Mouse (Mus musculus): ENCODE results near the gene Sdk2. TPM values are rescaled to one million over a fixed set of nuclear protein-coding genes. Genes with fewer than 3 reads are reported as not detected.

Sdk2 gene
- polyA plus RNA-seq, 1 experiment = 3.0 TPM

GRCm38 (mm10) chr11:113843920-113844319 is 222.9 kb downstream of the Sdk2 start:
- H3K4me1 ChIP-seq (ENCODE audit: control insufficient read depth, insufficient read depth, insufficient read length) = no peaks in the 10 kb centered on the region
- no peak overlapping the region for H3K27ac ChIP-seq (ENCODE audit: insufficient read depth, low read length)
- TF ChIP-seq CTCF (IDR thresholded peaks at IDR 0.05; ENCODE audit: extremely low read depth, insufficient read depth, insufficient read length, insufficient replicate concordance) = no peak
- TF ChIP-seq POLR2A (IDR thresholded peaks at IDR 0.05; ENCODE audit: low read depth, low read length) = no peak
- no peak for DNase-seq (ENCODE audit: low read depth in 1 of 2, low spot score in 2 of 2)
- WGBS = 81% methylated on average over 6 of the region's 6 CpGs
- no peaks in the 10 kb centered on the region for H3K27me3 ChIP-seq (ENCODE audit: control insufficient read depth, insufficient read depth, low read length)
- H3K4me3 ChIP-seq (ENCODE audit: extremely low read depth, insufficient read depth, insufficient read length) = no peak overlapping the region
- H3K36me3 ChIP-seq (ENCODE audit: control insufficient read depth, insufficient read depth, low read length) = no peaks in the 10 kb centered on the region

- no peak overlapping the region for H3K27ac ChIP-seq (ENCODE audit: insufficient read depth, low read length)
- DNase-seq (ENCODE audit: low read depth in 1 of 2, low spot score in 2 of 2) = no peak
- H3K4me3 ChIP-seq (ENCODE audit: extremely low read depth, insufficient read depth, insufficient read length) = no peak overlapping the region
- TF ChIP-seq POLR2A (IDR thresholded peaks at IDR 0.05; ENCODE audit: low read depth, low read length) (no peak), CTCF (IDR thresholded peaks at IDR 0.05; ENCODE audit: extremely low read depth, insufficient read depth, insufficient read length, insufficient replicate concordance) (no peak)
- no peaks in the 10 kb centered on the region for H3K4me1 ChIP-seq (ENCODE audit: control insufficient read depth, insufficient read depth, insufficient read length)
- H3K36me3 ChIP-seq (ENCODE audit: control insufficient read depth, insufficient read depth, low read length) = no peaks in the 10 kb centered on the region
- no peaks in the 10 kb centered on the region for H3K27me3 ChIP-seq (ENCODE audit: control insufficient read depth, insufficient read depth, low read length)
- 94% methylated on average over 11 of the region's 11 CpGs for WGBS
These were observed 224.0 kb downstream of the Sdk2 start for GRCm38 (mm10) chr11:113842879-113843278.

- no peak for DNase-seq (ENCODE audit: low read depth in 1 of 2, low spot score in 2 of 2)
- Histone ChIP-seq H3K36me3 (ENCODE audit: control insufficient read depth, insufficient read depth, low read length) (no peaks in the 10 kb centered on the region), H3K27me3 (ENCODE audit: control insufficient read depth, insufficient read depth, low read length) (no peaks in the 10 kb centered on the region), H3K4me1 (ENCODE audit: control insufficient read depth, insufficient read depth, insufficient read length) (no peaks in the 10 kb centered on the region), H3K27ac (ENCODE audit: insufficient read depth, low read length) (no peak overlapping the region), H3K4me3 (ENCODE audit: extremely low read depth, insufficient read depth, insufficient read length) (no peak overlapping the region)
- WGBS = 52% methylated on average over 6 of the region's 6 CpGs
- TF ChIP-seq CTCF (IDR thresholded peaks at IDR 0.05; ENCODE audit: extremely low read depth, insufficient read depth, insufficient read length, insufficient replicate concordance) (no peak), POLR2A (IDR thresholded peaks at IDR 0.05; ENCODE audit: low read depth, low read length) (no peak)
These were observed 235.2 kb downstream of the Sdk2 start for GRCm38 (mm10) chr11:113831608-113832007.

- no peak overlapping the region for H3K4me3 ChIP-seq (ENCODE audit: extremely low read depth, insufficient read depth, insufficient read length)
- no peaks in the 10 kb centered on the region for H3K4me1 ChIP-seq (ENCODE audit: control insufficient read depth, insufficient read depth, insufficient read length)
- no peaks in the 10 kb centered on the region for H3K36me3 ChIP-seq (ENCODE audit: control insufficient read depth, insufficient read depth, low read length)
- H3K27me3 ChIP-seq (ENCODE audit: control insufficient read depth, insufficient read depth, low read length) = no peaks in the 10 kb centered on the region
- no peak overlapping the region for H3K27ac ChIP-seq (ENCODE audit: insufficient read depth, low read length)
- WGBS = 59% methylated on average over 24 of the region's 24 CpGs
- TF ChIP-seq CTCF (IDR thresholded peaks at IDR 0.05; ENCODE audit: extremely low read depth, insufficient read depth, insufficient read length, insufficient replicate concordance) = no peak
- no peak for DNase-seq (ENCODE audit: low read depth in 1 of 2, low spot score in 2 of 2)
These were observed 238.7 kb downstream of the Sdk2 start for GRCm38 (mm10) chr11:113828081-113828554.

- no peaks in the 10 kb centered on the region for H3K36me3 ChIP-seq (ENCODE audit: control insufficient read depth, insufficient read depth, low read length)
- DNase-seq (ENCODE audit: low read depth in 1 of 2, low spot score in 2 of 2) = no peak
- TF ChIP-seq CTCF (IDR thresholded peaks at IDR 0.05; ENCODE audit: extremely low read depth, insufficient read depth, insufficient read length, insufficient replicate concordance) (no peak), POLR2A (IDR thresholded peaks at IDR 0.05; ENCODE audit: low read depth, low read length) (no peak)
- no peaks in the 10 kb centered on the region for H3K4me1 ChIP-seq (ENCODE audit: control insufficient read depth, insufficient read depth, insufficient read length)
- no peaks in the 10 kb centered on the region for H3K27me3 ChIP-seq (ENCODE audit: control insufficient read depth, insufficient read depth, low read length)
- H3K27ac ChIP-seq (ENCODE audit: insufficient read depth, low read length) = no peak overlapping the region
- 69% methylated on average over 10 of the region's 10 CpGs for WGBS
- no peak overlapping the region for H3K4me3 ChIP-seq (ENCODE audit: extremely low read depth, insufficient read depth, insufficient read length)
These were observed 246.8 kb downstream of the Sdk2 start for GRCm38 (mm10) chr11:113820005-113820404.

GRCm38 (mm10) chr11:113819001-113819400 is 247.8 kb downstream of the Sdk2 start:
- H3K27ac ChIP-seq (ENCODE audit: insufficient read depth, low read length) = no peak overlapping the region
- no peak overlapping the region for H3K4me3 ChIP-seq (ENCODE audit: extremely low read depth, insufficient read depth, insufficient read length)
- TF ChIP-seq POLR2A (IDR thresholded peaks at IDR 0.05; ENCODE audit: low read depth, low read length) = no peak
- TF ChIP-seq CTCF (IDR thresholded peaks at IDR 0.05; ENCODE audit: extremely low read depth, insufficient read depth, insufficient read length, insufficient replicate concordance) = no peak
- H3K27me3 ChIP-seq (ENCODE audit: control insufficient read depth, insufficient read depth, low read length) = no peaks in the 10 kb centered on the region
- WGBS = 49% methylated on average over 1 of the region's 1 CpGs
- DNase-seq (ENCODE audit: low read depth in 1 of 2, low spot score in 2 of 2) = no peak
- H3K4me1 ChIP-seq (ENCODE audit: control insufficient read depth, insufficient read depth, insufficient read length) = no peaks in the 10 kb centered on the region
- H3K36me3 ChIP-seq (ENCODE audit: control insufficient read depth, insufficient read depth, low read length) = no peaks in the 10 kb centered on the region

GRCm38 (mm10) chr11:113816971-113817548 is 249.8 kb downstream of the Sdk2 start:
- TF ChIP-seq POLR2A (IDR thresholded peaks at IDR 0.05; ENCODE audit: low read depth, low read length) = no peak
- TF ChIP-seq CTCF (IDR thresholded peaks at IDR 0.05; ENCODE audit: extremely low read depth, insufficient read depth, insufficient read length, insufficient replicate concordance) = no peak
- DNase-seq (ENCODE audit: low read depth in 1 of 2, low spot score in 2 of 2) = no peak
- Histone ChIP-seq H3K36me3 (ENCODE audit: control insufficient read depth, insufficient read depth, low read length) (no peaks in the 10 kb centered on the region), H3K4me3 (ENCODE audit: extremely low read depth, insufficient read depth, insufficient read length) (no peak overlapping the region), H3K4me1 (ENCODE audit: control insufficient read depth, insufficient read depth, insufficient read length) (no peaks in the 10 kb centered on the region), H3K27ac (ENCODE audit: insufficient read depth, low read length) (no peak overlapping the region), H3K27me3 (ENCODE audit: control insufficient read depth, insufficient read depth, low read length) (no peaks in the 10 kb centered on the region)
- 81% methylated on average over 12 of the region's 12 CpGs for WGBS
